Mouse (Mus musculus) thymus, postnatal 36 days (tissue): Measurements from ENCODE around the gene Megf9.

Experiments used
- DNase-seq, 2 experiments: peaks; one replicate each; pipeline ENCODE4 v3.0.0; 2022; ENCODE audit warnings: mixed read lengths in 2 of 2

Megf9 gene

GRCm38 (mm10) chr4:70412126-70412525 is 122.7 kb downstream of the Megf9 start:
- no peak for DNase-seq

GRCm38 (mm10) chr4:70409994-70410721 is 124.6 kb downstream of the Megf9 start, which contains the start of gene Cdk5rap2:
Gene Cdk5rap2, minus strand, starts transcription at chr4:70410443.
- peak; percentile 95 to 97 for DNase-seq

GRCm38 (mm10) chr4:70409456-70409855 is 125.3 kb downstream of the Megf9 start:
- DNase-seq, result no peak

GRCm38 (mm10) chr4:70402109-70402819 is 132.5 kb downstream of the Megf9 start:
- DNase-seq, result no peak

GRCm38 (mm10) chr4:70399476-70399875 is 135.3 kb downstream of the Megf9 start:
- no peak for DNase-seq

- DNase-seq, result no peak
These were observed 135.7 kb downstream of the Megf9 start for GRCm38 (mm10) chr4:70399074-70399473.

- DNase-seq, result no peak
These were observed 136.7 kb downstream of the Megf9 start for GRCm38 (mm10) chr4:70398088-70398487.

GRCm38 (mm10) chr4:70396701-70397100 is 138.1 kb downstream of the Megf9 start:
- DNase-seq, result no peak

- no peak for DNase-seq
These were observed 140.1 kb downstream of the Megf9 start for GRCm38 (mm10) chr4:70394736-70395135.

GRCm38 (mm10) chr4:70391760-70392372 is 142.9 kb downstream of the Megf9 start:
- DNase-seq, result no peak

- DNase-seq, result no peak
These were observed 143.7 kb downstream of the Megf9 start for GRCm38 (mm10) chr4:70391073-70391472.

- no peak for DNase-seq
These were observed 148.6 kb downstream of the Megf9 start for GRCm38 (mm10) chr4:70386206-70386605.

GRCm38 (mm10) chr4:70377359-70377758 is 157.4 kb downstream of the Megf9 start:
- DNase-seq, result no peak
